Mouse (Mus musculus): ENCODE data around the gene Kalrn. TPM values are rescaled to one million over a fixed set of nuclear protein-coding genes. Genes with fewer than 3 reads are reported as not detected.

Kalrn gene
- polyA plus RNA-seq, 2 experiments: 8.8 to 11.7 TPM

- no peaks in the 10 kb centered on the region for H3K36me3 ChIP-seq (ENCODE audit: control insufficient read depth, insufficient read depth, low read length)
- H3K27me3 ChIP-seq (ENCODE audit: control insufficient read depth, insufficient read depth, low read length): no peaks in the 10 kb centered on the region
- DNase-seq (ENCODE audit: low spot score) (no peak), ATAC-seq (ENCODE audit: low FRiP score, low read depth) (no peak)
- H3K27ac ChIP-seq (replicated peaks; ENCODE audit: low read depth, low read length): no peak overlapping the region
- H3K4me3 ChIP-seq (replicated peaks; ENCODE audit: low read length): no peak overlapping the region
- H3K4me2 ChIP-seq (replicated peaks; ENCODE audit: low read depth, low read length, severe bottlenecking): no peak overlapping the region
- TF ChIP-seq POLR2A (IDR thresholded peaks at IDR 0.05; ENCODE audit: borderline replicate concordance, extremely low read depth, insufficient read depth, insufficient read length): no peak
- WGBS: 81% methylated on average over 6 of the region's 6 CpGs
- no peaks in the 10 kb centered on the region for H3K9me3 ChIP-seq (ENCODE audit: control insufficient read depth, low read length)
- H3K4me1 ChIP-seq (ENCODE audit: control insufficient read depth, insufficient read depth, low read length): peaks cover 16% of the 10 kb centered on the region
- H3K9ac ChIP-seq (ENCODE audit: low read depth, low read length, severe bottlenecking): no peak overlapping the region
Measured at GRCm38 (mm10) chr16:34485483-34485882, 87.8 kb downstream of the Kalrn start.

GRCm38 (mm10) chr16:34484921-34485320 lies 88.4 kb downstream of the Kalrn start:
- Histone ChIP-seq H3K9me3 (ENCODE audit: control insufficient read depth, low read length) (no peaks in the 10 kb centered on the region), H3K4me1 (ENCODE audit: control insufficient read depth, insufficient read depth, low read length) (peaks cover 12% of the 10 kb centered on the region; the same call in 1 of the 2 replicates), H3K27ac (replicated peaks; ENCODE audit: low read depth, low read length) (no peak overlapping the region), H3K4me2 (replicated peaks; ENCODE audit: low read depth, low read length, severe bottlenecking) (no peak overlapping the region), H3K27me3 (ENCODE audit: control insufficient read depth, insufficient read depth, low read length) (no peaks in the 10 kb centered on the region), H3K9ac (ENCODE audit: low read depth, low read length, severe bottlenecking) (no peak overlapping the region), H3K36me3 (ENCODE audit: control insufficient read depth, insufficient read depth, low read length) (no peaks in the 10 kb centered on the region), H3K4me3 (replicated peaks; ENCODE audit: low read length) (no peak overlapping the region)
- 53% methylated on average over 3 of the region's 3 CpGs for WGBS
- DNase-seq (ENCODE audit: low spot score) (no peak), ATAC-seq (ENCODE audit: low FRiP score, low read depth) (no peak)
- TF ChIP-seq POLR2A (IDR thresholded peaks at IDR 0.05; ENCODE audit: borderline replicate concordance, extremely low read depth, insufficient read depth, insufficient read length): no peak

- no peak for ATAC-seq (ENCODE audit: low FRiP score, low read depth)
- no peaks in the 10 kb centered on the region for H3K36me3 ChIP-seq (ENCODE audit: control insufficient read depth, insufficient read depth, low read length)
- no peak overlapping the region for H3K4me3 ChIP-seq (replicated peaks; ENCODE audit: low read length)
- no peaks in the 10 kb centered on the region for H3K27me3 ChIP-seq (ENCODE audit: control insufficient read depth, insufficient read depth, low read length)
- H3K27ac ChIP-seq (replicated peaks; ENCODE audit: low read depth, low read length): no peak overlapping the region
- no peaks in the 10 kb centered on the region for H3K9me3 ChIP-seq (ENCODE audit: control insufficient read depth, low read length)
- H3K4me1 ChIP-seq (ENCODE audit: control insufficient read depth, insufficient read depth, low read length): peaks cover 12% of the 10 kb centered on the region; the same call in 1 of the 2 replicates
- 74% methylated on average over 1 of the region's 1 CpGs for WGBS
- no peak overlapping the region for H3K4me2 ChIP-seq (replicated peaks; ENCODE audit: low read depth, low read length, severe bottlenecking)
- no peak overlapping the region for H3K9ac ChIP-seq (ENCODE audit: low read depth, low read length, severe bottlenecking)
- TF ChIP-seq POLR2A (IDR thresholded peaks at IDR 0.05; ENCODE audit: borderline replicate concordance, extremely low read depth, insufficient read depth, insufficient read length): no peak
- no peak for DNase-seq (ENCODE audit: low spot score)
Measured at GRCm38 (mm10) chr16:34484213-34484612, 89.1 kb downstream of the Kalrn start.

GRCm38 (mm10) chr16:34483716-34484115 lies 89.6 kb downstream of the Kalrn start:
- no peaks in the 10 kb centered on the region for H3K36me3 ChIP-seq (ENCODE audit: control insufficient read depth, insufficient read depth, low read length)
- H3K4me2 ChIP-seq (replicated peaks; ENCODE audit: low read depth, low read length, severe bottlenecking): no peak overlapping the region
- no peak for TF ChIP-seq POLR2A (IDR thresholded peaks at IDR 0.05; ENCODE audit: borderline replicate concordance, extremely low read depth, insufficient read depth, insufficient read length)
- no peak overlapping the region for H3K4me3 ChIP-seq (replicated peaks; ENCODE audit: low read length)
- H3K4me1 ChIP-seq (ENCODE audit: control insufficient read depth, insufficient read depth, low read length): peaks cover 12% of the 10 kb centered on the region; the same call in 1 of the 2 replicates
- H3K27ac ChIP-seq (replicated peaks; ENCODE audit: low read depth, low read length): no peak overlapping the region
- H3K9ac ChIP-seq (ENCODE audit: low read depth, low read length, severe bottlenecking): no peak overlapping the region
- H3K9me3 ChIP-seq (ENCODE audit: control insufficient read depth, low read length): no peaks in the 10 kb centered on the region
- H3K27me3 ChIP-seq (ENCODE audit: control insufficient read depth, insufficient read depth, low read length): no peaks in the 10 kb centered on the region
- 36% methylated on average over 6 of the region's 6 CpGs for WGBS
- DNase-seq (ENCODE audit: low spot score): peak; percentile 36
- no peak for ATAC-seq (ENCODE audit: low FRiP score, low read depth)

GRCm38 (mm10) chr16:34474741-34475140 lies 98.6 kb downstream of the Kalrn start:
- Histone ChIP-seq H3K9me3 (ENCODE audit: control insufficient read depth, low read length) (no peaks in the 10 kb centered on the region), H3K4me3 (replicated peaks; ENCODE audit: low read length) (no peak overlapping the region), H3K4me1 (ENCODE audit: control insufficient read depth, insufficient read depth, low read length) (peaks cover 13% of the 10 kb centered on the region), H3K9ac (ENCODE audit: low read depth, low read length, severe bottlenecking) (no peak overlapping the region), H3K27me3 (ENCODE audit: control insufficient read depth, insufficient read depth, low read length) (no peaks in the 10 kb centered on the region), H3K27ac (replicated peaks; ENCODE audit: low read depth, low read length) (no peak overlapping the region), H3K4me2 (replicated peaks; ENCODE audit: low read depth, low read length, severe bottlenecking) (no peak overlapping the region), H3K36me3 (ENCODE audit: control insufficient read depth, insufficient read depth, low read length) (no peaks in the 10 kb centered on the region)
- ATAC-seq (ENCODE audit: low FRiP score, low read depth) (no peak), DNase-seq (ENCODE audit: low spot score) (no peak)
- 64% methylated on average over 4 of the region's 4 CpGs for WGBS
- TF ChIP-seq POLR2A (IDR thresholded peaks at IDR 0.05; ENCODE audit: borderline replicate concordance, extremely low read depth, insufficient read depth, insufficient read length): no peak

GRCm38 (mm10) chr16:34473891-34474290 lies 99.4 kb downstream of the Kalrn start:
- H3K9ac ChIP-seq (ENCODE audit: low read depth, low read length, severe bottlenecking): no peak overlapping the region
- ATAC-seq (ENCODE audit: low FRiP score, low read depth) (no peak), DNase-seq (ENCODE audit: low spot score) (no peak)
- no peak overlapping the region for H3K4me2 ChIP-seq (replicated peaks; ENCODE audit: low read depth, low read length, severe bottlenecking)
- H3K4me1 ChIP-seq (ENCODE audit: control insufficient read depth, insufficient read depth, low read length): peaks cover 21% of the 10 kb centered on the region
- WGBS: 58% methylated on average over 4 of the region's 4 CpGs
- H3K36me3 ChIP-seq (ENCODE audit: control insufficient read depth, insufficient read depth, low read length): no peaks in the 10 kb centered on the region
- H3K4me3 ChIP-seq (replicated peaks; ENCODE audit: low read length): no peak overlapping the region
- H3K27me3 ChIP-seq (ENCODE audit: control insufficient read depth, insufficient read depth, low read length): no peaks in the 10 kb centered on the region
- H3K9me3 ChIP-seq (ENCODE audit: control insufficient read depth, low read length): no peaks in the 10 kb centered on the region
- H3K27ac ChIP-seq (replicated peaks; ENCODE audit: low read depth, low read length): no peak overlapping the region
- no peak for TF ChIP-seq POLR2A (IDR thresholded peaks at IDR 0.05; ENCODE audit: borderline replicate concordance, extremely low read depth, insufficient read depth, insufficient read length)

All from limb, embryonic 14.5 days (tissue).